Comparison of ENCODE assay signal across 7 mouse cellular contexts in genomic region chr4:149698197-149698821, GRCm38 (mm10). TPM values are rescaled to one million over a fixed set of nuclear protein-coding genes. Genes with fewer than 3 reads are reported as not detected.
A peak's percentile ranks its signal among the peaks of the same experiment; 100 is the strongest.
DNase-seq lines count a peak whose midpoint lies in the region; ATAC-seq and TF ChIP-seq lines count a peak whose summit lies in the region.

No protein-coding gene starts in this region.

- H3K4me1 ChIP-seq in G1E (ENCODE audit: insufficient read depth, low read depth, low read length), result peaks cover 27% of the 10 kb centered on the region
- H3K4me1 ChIP-seq in bone marrow macrophage, adult 2 months (ENCODE audit: control insufficient read depth, insufficient read depth, low read length), result peaks cover 42% of the 10 kb centered on the region
- H3K4me1 ChIP-seq in forebrain, embryonic 14.5 days (ENCODE audit: control insufficient read depth, insufficient read depth, low read length), result peaks cover 5% of the 10 kb centered on the region; the same call in 1 of the 2 replicates

- intact Hi-C loops in left cerebral cortex, postnatal 36 days (cut with DNase I), result no loop called here

- H3K27ac ChIP-seq in bone marrow macrophage, adult 2 months (ENCODE audit: insufficient read depth, low read depth, low read length), result peak overlapping the region; percentile 86
- no peak overlapping the region for H3K27ac ChIP-seq in forebrain, embryonic 14.5 days (ENCODE audit: low read depth, low read length)

- TF ChIP-seq CTCF in G1E (IDR thresholded peaks at IDR 0.05; ENCODE audit: low read depth, low read length), result 0 out of 2 replicates have a peak, but pooled peaks have one; percentile 17
- TF ChIP-seq CTCF in bone marrow macrophage, adult 2 months (IDR thresholded peaks at IDR 0.05; ENCODE audit: low read depth, low read length), result peak; percentile 52

- H3K27me3 ChIP-seq in G1E (ENCODE audit: insufficient read depth, low read length), result no peaks in the 10 kb centered on the region
- 0 out of 2 replicates have a peak, but pooled peaks cover 12% of the 10 kb centered on the region for H3K27me3 ChIP-seq in forebrain, embryonic 14.5 days (replicated peaks; ENCODE audit: control insufficient read depth, insufficient read depth, low read length)

- peak; percentile 51 for ATAC-seq in G1E (ENCODE audit: extremely low read depth, insufficient number of reproducible peaks, low FRiP score, poor library complexity, severe bottlenecking)
- peak; percentile 90 for ATAC-seq in forebrain, embryonic 14.5 days
- ATAC-seq in hematopoietic stem cell, adult 5-6 weeks (replicated peaks in 1 of 2; ENCODE audit: insufficient read depth in 1 of 2, low FRiP score in 2 of 2, low TSS enrichment in 1 of 2, low read depth in 1 of 2, poor library complexity in 2 of 2, severe bottlenecking in 2 of 2), result peak; percentile 42 to 54
- ATAC-seq in megakaryocyte progenitor cell, adult 5-6 weeks (replicated peaks; ENCODE audit: poor library complexity), result peak; percentile 56

- no peaks in the 10 kb centered on the region for H3K9me3 ChIP-seq in G1E (replicated peaks)
- H3K9me3 ChIP-seq in forebrain, embryonic 14.5 days (replicated peaks; ENCODE audit: control insufficient read depth, low read length), result no peaks in the 10 kb centered on the region

- peak; percentile 25; the same call in 1 of the 2 replicates for TF ChIP-seq POLR2A in bone marrow macrophage, adult 2 months (IDR thresholded peaks at IDR 0.05; ENCODE audit: borderline replicate concordance, low read depth, low read length)

- H3K9ac ChIP-seq in forebrain, embryonic 14.5 days (ENCODE audit: low read length), result peak overlapping the region; percentile 62

- H3K4me2 ChIP-seq in forebrain, embryonic 14.5 days (ENCODE audit: low read length), result peak overlapping the region; percentile 70

- DNase-seq in G1E (ENCODE audit: low spot score), result peak; percentile 61
- peak; percentile 74 for DNase-seq in forebrain, embryonic 14.5 days (ENCODE audit: low spot score)
- DNase-seq in left cerebral cortex, postnatal 36 days (ENCODE audit: low spot score in 2 of 2), result peak; percentile 25 to 29
- DNase-seq in right cerebral cortex, postnatal 4 days, result peak; percentile 44

- peaks cover 13% of the 10 kb centered on the region for H3K36me3 ChIP-seq in G1E (replicated peaks)
- no peaks in the 10 kb centered on the region for H3K36me3 ChIP-seq in forebrain, embryonic 14.5 days (ENCODE audit: control insufficient read depth, insufficient read depth, low read length)

- under 1% methylated on average over 35 of the region's 35 CpGs for WGBS in forebrain, embryonic 14.5 days

- peak overlapping the region; percentile 76 for H3K4me3 ChIP-seq in G1E (ENCODE audit: low read depth, low read length)
- H3K4me3 ChIP-seq in bone marrow macrophage, adult 2 months (ENCODE audit: insufficient read depth, low read length), result peak overlapping the region; percentile 93
- peak overlapping the region; percentile 41 for H3K4me3 ChIP-seq in forebrain, embryonic 14.5 days (ENCODE audit: low read depth, low read length)

RNA-seq across cellular contexts. Expression of gene Pik3cd, which starts 4.1 kb away (rescaled TPM):
- 17.3 and 23.9 TPM in 2 replicates for total RNA-seq in G1E (2014; fragmentation: Nextera tagmentation)
- total RNA-seq in G1E (2017), result 24.0 and 28.0 TPM in 2 replicates
- polyA plus RNA-seq in G1E (2012), result 37.0 and 40.3 TPM in 2 replicates
- 91.4 and 100 TPM in 2 replicates for polyA plus RNA-seq in bone marrow macrophage, adult 2 months (2012; ENCODE audit: insufficient read depth, insufficient read length, missing spikeins)
- polyA plus RNA-seq in forebrain, embryonic 14.5 days (2014; fragmentation: Nextera tagmentation; extraction: Ambion mirVana), result 8.9 and 12.9 TPM in 2 replicates
- total RNA-seq in hematopoietic stem cell, adult 5-6 weeks (2017), result 51.1 and 56.9 TPM in 2 replicates
- 10 to 100 TPM; 23.2 to 24.2 TPM for total RNA-seq in left cerebral cortex, postnatal 36 days (2021)
- total RNA-seq in megakaryocyte progenitor cell, adult 5-6 weeks (2015), result 32.2 and 33.0 TPM in 2 replicates
- 59.5 and 66.5 TPM in 2 replicates for total RNA-seq in megakaryocyte progenitor cell, adult 5-6 weeks (2017)

RNA-seq across cellular contexts. Expression of gene Tmem201, which starts 39.5 kb away (rescaled TPM):
- 13.1 and 13.8 TPM in 2 replicates for total RNA-seq in G1E (2014; fragmentation: Nextera tagmentation)
- total RNA-seq in G1E (2017), result 3.0 and 3.1 TPM in 2 replicates
- 34.2 and 35.9 TPM in 2 replicates for polyA plus RNA-seq in G1E (2012)
- polyA plus RNA-seq in bone marrow macrophage, adult 2 months (2012; ENCODE audit: insufficient read depth, insufficient read length, missing spikeins), result 1.9 and 3.6 TPM in 2 replicates
- polyA plus RNA-seq in forebrain, embryonic 14.5 days (2014; fragmentation: Nextera tagmentation; extraction: Ambion mirVana), result 20.4 and 24.9 TPM in 2 replicates
- 15.5 and 16.4 TPM in 2 replicates for total RNA-seq in hematopoietic stem cell, adult 5-6 weeks (2017)
- total RNA-seq in left cerebral cortex, postnatal 36 days (2021), result 10 to 100 TPM; 63.8 to 66.4 TPM
- total RNA-seq in megakaryocyte progenitor cell, adult 5-6 weeks (2015), result 10.9 and 12.4 TPM in 2 replicates
- total RNA-seq in megakaryocyte progenitor cell, adult 5-6 weeks (2017), result 8.5 and 8.8 TPM in 2 replicates

Comparison
In these comparisons a context has a peak if more than half of its experiments do, and no peak if none do; other contexts are left out.
1. H3K4me3 ChIP-seq: peak in every context shown above with its lines; median percentile 93 in bone marrow macrophage, adult 2 months; 76 in G1E; 41 in forebrain, embryonic 14.5 days.